Comparison of ENCODE assay signal across 11 mouse cellular contexts in the genomic region with DNA sequence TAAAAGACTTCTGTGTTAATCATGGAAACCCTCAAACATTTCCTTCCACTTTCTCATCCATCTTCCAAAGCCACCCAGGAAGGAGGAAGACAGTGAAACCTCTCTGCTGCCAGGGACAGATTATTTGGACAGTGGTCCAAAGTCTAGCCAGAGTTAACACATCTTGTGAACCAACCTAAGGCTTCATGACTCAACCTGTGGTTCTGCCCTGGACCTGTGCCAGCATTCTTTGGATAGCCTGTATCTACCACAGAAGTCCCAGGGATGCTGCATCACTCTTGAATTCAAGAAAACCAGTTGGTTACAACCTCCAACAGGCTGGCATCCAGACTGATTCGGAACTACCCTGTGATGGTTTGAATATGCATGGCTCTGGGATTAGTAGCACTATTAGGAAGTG. TPM values are rescaled to one million over a fixed set of nuclear protein-coding genes. Genes with fewer than 3 reads are reported as not detected.
A peak's percentile ranks its signal among the peaks of the same experiment; 100 is the strongest.
DNase-seq lines count a peak whose midpoint lies in the region; ATAC-seq lines count a peak whose summit lies in the region.
"Had no signal": no experiment of that assay in that cellular context is flagged by ENCODE, and none has a peak within 500 bp of the region (broad histone marks: within the 10 kb centered on the region; RNA-seq: fewer than 3 reads in every experiment).

No protein-coding gene starts in this region.

- intact Hi-C loops in gastrocnemius, postnatal 36 days (cut with DNase I): no loop called here

- peak; percentile 31 for DNase-seq in kidney, postnatal 14 days
- no peak for DNase-seq in kidney, adult 11 months
- DNase-seq in 416B (ENCODE audit: low read depth): peak; percentile 95
- DNase-seq in MEL-GATA-1-ER (ENCODE audit: extremely low read depth, low read depth): peak; percentile 22
- no peak for DNase-seq in gastrocnemius, postnatal 36 days
- no peak for DNase-seq in lung, postnatal 4 days
- DNase-seq: cerebellum, adult 11-12 months; lung, embryonic 14.5 days; right cerebral cortex, adult 18-20 months; thymus, adult 18-20 months had no signal

- peak; percentile 29; the same call in 1 of the 2 replicates for ATAC-seq in megakaryocyte, adult 5-6 weeks (ENCODE audit: poor library complexity, severe bottlenecking)

RNA-seq across cellular contexts. Expression of a gene that starts 21.8 kb away (rescaled TPM):
- total RNA-seq in megakaryocyte, adult 5-6 weeks (2015): 18.2 and 21.1 TPM in 2 replicates
- 17.6 and 20.3 TPM in 2 replicates for total RNA-seq in megakaryocyte, adult 5-6 weeks (2017)
- 10 to 100 TPM in 1 of 2 experiments, 1 to 10 TPM in 1; 8.6 to 12.9 TPM for total RNA-seq in gastrocnemius, postnatal 36 days (2021)

Comparison
In these comparisons a context has a peak if more than half of its experiments do, and no peak if none do; other contexts are left out.
1. DNase-seq: peak in kidney, postnatal 14 days (single experiment), 416B (single experiment) and MEL-GATA-1-ER (single experiment); none in kidney, adult 11 months (single experiment), gastrocnemius, postnatal 36 days (0 of 2) and lung, postnatal 4 days (0 of 2).